Mouse (Mus musculus): Measurements from ENCODE around the gene Cdk14. TPM values are rescaled to one million over a fixed set of nuclear protein-coding genes. Genes with fewer than 3 reads are reported as not detected.

The Cdk14 gene
- polyA plus RNA-seq, 1 experiment from 2014 or later, result 21.8 TPM

DNA sequence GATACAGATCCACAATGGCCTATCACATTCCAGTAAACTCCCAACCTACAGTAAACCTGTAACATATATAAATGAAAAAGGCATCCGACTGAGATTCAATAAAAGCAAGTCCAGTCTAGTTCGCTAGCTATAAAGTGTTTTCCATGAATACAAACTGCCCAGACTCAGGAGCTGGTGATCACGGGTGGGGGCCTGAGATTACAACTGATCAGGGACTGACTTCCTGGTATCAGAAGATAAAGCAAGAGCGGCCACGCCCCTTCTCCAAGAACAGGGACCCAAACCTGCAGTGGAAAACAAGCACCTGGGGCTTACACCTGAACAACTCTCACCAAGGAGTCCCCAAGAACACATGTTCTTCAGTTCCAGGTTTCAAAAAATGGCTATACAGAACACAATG is 137.7 kb downstream of the Cdk14 start:
- H3K4me3 ChIP-seq (ENCODE audit: control insufficient read depth in 1 of 2, insufficient read depth in 1 of 2, low read depth in 1 of 2, low read length in 2 of 2), result no peak overlapping the region
- H3K36me3 ChIP-seq (ENCODE audit: control insufficient read depth, insufficient read depth, low read length), result no peaks in the 10 kb centered on the region
- ATAC-seq (ENCODE audit: insufficient number of reproducible peaks, insufficient read depth, low FRiP score, low read depth), result no peak

GRCm38 (mm10) chr5:5275321-5275720 is 144.8 kb downstream of the Cdk14 start:
- H3K27ac ChIP-seq (replicated peaks in 1 of 2; ENCODE audit: control insufficient read depth in 1 of 2, insufficient read depth in 1 of 2, low read depth in 2 of 2, low read length in 2 of 2), result no peak overlapping the region
- H3K9me3 ChIP-seq (ENCODE audit: control insufficient read depth, low read length), result no peaks in the 10 kb centered on the region
- no peak overlapping the region for H3K4me3 ChIP-seq (ENCODE audit: control insufficient read depth in 1 of 2, insufficient read depth in 1 of 2, low read depth in 1 of 2, low read length in 2 of 2)
- H3K4me2 ChIP-seq (ENCODE audit: low read length), result no peak overlapping the region
- no peak overlapping the region for H3K9ac ChIP-seq (ENCODE audit: low read length)
- no peaks in the 10 kb centered on the region for H3K36me3 ChIP-seq (ENCODE audit: control insufficient read depth, insufficient read depth, low read length)
- peaks cover 2 to 5% of the 10 kb centered on the region in 2 experiments; a peak in 2 of 4 replicates for H3K4me1 ChIP-seq (ENCODE audit: control insufficient read depth in 2 of 2, insufficient read depth in 2 of 2, low read length in 2 of 2)
- WGBS, result 61% methylated on average over 2 of the region's 2 CpGs
- no peak for ATAC-seq (ENCODE audit: insufficient number of reproducible peaks, insufficient read depth, low FRiP score, low read depth)
- H3K27me3 ChIP-seq (ENCODE audit: control insufficient read depth, insufficient read depth, low read length), result no peaks in the 10 kb centered on the region

More for the DNA sequence above, 137.7 kb downstream of the Cdk14 start:
- H3K27me3 ChIP-seq (ENCODE audit: control insufficient read depth, insufficient read depth, low read length), result no peaks in the 10 kb centered on the region
- H3K27ac ChIP-seq (replicated peaks in 1 of 2; ENCODE audit: control insufficient read depth in 1 of 2, insufficient read depth in 1 of 2, low read depth in 2 of 2, low read length in 2 of 2), result no peak overlapping the region
- H3K4me2 ChIP-seq (ENCODE audit: low read length), result no peak overlapping the region
- peaks cover 4 to 8% of the 10 kb centered on the region in 2 experiments; a peak in 2 of 4 replicates for H3K4me1 ChIP-seq (ENCODE audit: control insufficient read depth in 2 of 2, insufficient read depth in 2 of 2, low read length in 2 of 2)
- no peaks in the 10 kb centered on the region for H3K9me3 ChIP-seq (ENCODE audit: control insufficient read depth, low read length)
- 87% methylated on average over 5 of the region's 5 CpGs for WGBS
- no peak overlapping the region for H3K9ac ChIP-seq (ENCODE audit: low read length)

GRCm38 (mm10) chr5:5274318-5274717 is 145.8 kb downstream of the Cdk14 start:
- no peak for ATAC-seq (ENCODE audit: insufficient number of reproducible peaks, insufficient read depth, low FRiP score, low read depth)
- Histone ChIP-seq H3K4me3 (ENCODE audit: control insufficient read depth in 1 of 2, insufficient read depth in 1 of 2, low read depth in 1 of 2, low read length in 2 of 2) (no peak overlapping the region), H3K9me3 (ENCODE audit: control insufficient read depth, low read length) (no peaks in the 10 kb centered on the region), H3K36me3 (ENCODE audit: control insufficient read depth, insufficient read depth, low read length) (no peaks in the 10 kb centered on the region), H3K27ac (replicated peaks in 1 of 2; ENCODE audit: control insufficient read depth in 1 of 2, insufficient read depth in 1 of 2, low read depth in 2 of 2, low read length in 2 of 2) (no peak overlapping the region), H3K4me2 (ENCODE audit: low read length) (no peak overlapping the region), H3K9ac (ENCODE audit: low read length) (no peak overlapping the region), H3K4me1 (ENCODE audit: control insufficient read depth in 2 of 2, insufficient read depth in 2 of 2, low read length in 2 of 2) (peaks cover 2 to 5% of the 10 kb centered on the region in 2 experiments; a peak in 2 of 4 replicates), H3K27me3 (ENCODE audit: control insufficient read depth, insufficient read depth, low read length) (no peaks in the 10 kb centered on the region)
- 51% methylated on average over 6 of the region's 6 CpGs for WGBS

GRCm38 (mm10) chr5:5266787-5267126 is 153.4 kb downstream of the Cdk14 start:
- ATAC-seq (ENCODE audit: insufficient number of reproducible peaks, insufficient read depth, low FRiP score, low read depth), result no peak
- no peak overlapping the region for H3K9ac ChIP-seq (ENCODE audit: low read length)
- WGBS, result 83% methylated on average over 3 of the region's 3 CpGs
- H3K9me3 ChIP-seq (ENCODE audit: control insufficient read depth, low read length), result no peaks in the 10 kb centered on the region
- H3K27ac ChIP-seq (replicated peaks in 1 of 2; ENCODE audit: control insufficient read depth in 1 of 2, insufficient read depth in 1 of 2, low read depth in 2 of 2, low read length in 2 of 2), result no peak overlapping the region
- H3K4me1 ChIP-seq (ENCODE audit: control insufficient read depth in 2 of 2, insufficient read depth in 2 of 2, low read length in 2 of 2), result peaks cover 3 to 13% of the 10 kb centered on the region in 2 experiments
- H3K4me2 ChIP-seq (ENCODE audit: low read length), result no peak overlapping the region
- no peak overlapping the region for H3K4me3 ChIP-seq (ENCODE audit: control insufficient read depth in 1 of 2, insufficient read depth in 1 of 2, low read depth in 1 of 2, low read length in 2 of 2)
- no peaks in the 10 kb centered on the region for H3K36me3 ChIP-seq (ENCODE audit: control insufficient read depth, insufficient read depth, low read length)
- no peaks in the 10 kb centered on the region for H3K27me3 ChIP-seq (ENCODE audit: control insufficient read depth, insufficient read depth, low read length)

- WGBS, result 40% methylated on average over 10 of the region's 10 CpGs
- H3K9me3 ChIP-seq (ENCODE audit: control insufficient read depth, low read length), result no peaks in the 10 kb centered on the region
- no peak overlapping the region for H3K27ac ChIP-seq (replicated peaks in 1 of 2; ENCODE audit: control insufficient read depth in 1 of 2, insufficient read depth in 1 of 2, low read depth in 2 of 2, low read length in 2 of 2)
- peaks cover 8 to 20% of the 10 kb centered on the region in 2 experiments for H3K4me1 ChIP-seq (ENCODE audit: control insufficient read depth in 2 of 2, insufficient read depth in 2 of 2, low read length in 2 of 2)
- no peak overlapping the region for H3K4me3 ChIP-seq (ENCODE audit: control insufficient read depth in 1 of 2, insufficient read depth in 1 of 2, low read depth in 1 of 2, low read length in 2 of 2)
- no peaks in the 10 kb centered on the region for H3K36me3 ChIP-seq (ENCODE audit: control insufficient read depth, insufficient read depth, low read length)
- no peak overlapping the region for H3K9ac ChIP-seq (ENCODE audit: low read length)
- no peaks in the 10 kb centered on the region for H3K27me3 ChIP-seq (ENCODE audit: control insufficient read depth, insufficient read depth, low read length)
- peak overlapping the region; percentile 34 for H3K4me2 ChIP-seq (ENCODE audit: low read length)
- ATAC-seq (ENCODE audit: insufficient number of reproducible peaks, insufficient read depth, low FRiP score, low read depth), result no peak
These were observed 154.0 kb downstream of the Cdk14 start for GRCm38 (mm10) chr5:5265861-5266786.

GRCm38 (mm10) chr5:5265401-5265841 is 154.7 kb downstream of the Cdk14 start:
- H3K27ac ChIP-seq (replicated peaks in 1 of 2; ENCODE audit: control insufficient read depth in 1 of 2, insufficient read depth in 1 of 2, low read depth in 2 of 2, low read length in 2 of 2), result no peak overlapping the region
- H3K4me3 ChIP-seq (ENCODE audit: control insufficient read depth in 1 of 2, insufficient read depth in 1 of 2, low read depth in 1 of 2, low read length in 2 of 2), result no peak overlapping the region
- H3K27me3 ChIP-seq (ENCODE audit: control insufficient read depth, insufficient read depth, low read length), result no peaks in the 10 kb centered on the region
- peak overlapping the region; percentile 34 for H3K4me2 ChIP-seq (ENCODE audit: low read length)
- no peak overlapping the region for H3K9ac ChIP-seq (ENCODE audit: low read length)
- no peaks in the 10 kb centered on the region for H3K36me3 ChIP-seq (ENCODE audit: control insufficient read depth, insufficient read depth, low read length)
- no peaks in the 10 kb centered on the region for H3K9me3 ChIP-seq (ENCODE audit: control insufficient read depth, low read length)
- no peak for ATAC-seq (ENCODE audit: insufficient number of reproducible peaks, insufficient read depth, low FRiP score, low read depth)
- peaks cover 10 to 27% of the 10 kb centered on the region in 2 experiments for H3K4me1 ChIP-seq (ENCODE audit: control insufficient read depth in 2 of 2, insufficient read depth in 2 of 2, low read length in 2 of 2)
- WGBS, result 20% methylated on average over 8 of the region's 8 CpGs

DNA sequence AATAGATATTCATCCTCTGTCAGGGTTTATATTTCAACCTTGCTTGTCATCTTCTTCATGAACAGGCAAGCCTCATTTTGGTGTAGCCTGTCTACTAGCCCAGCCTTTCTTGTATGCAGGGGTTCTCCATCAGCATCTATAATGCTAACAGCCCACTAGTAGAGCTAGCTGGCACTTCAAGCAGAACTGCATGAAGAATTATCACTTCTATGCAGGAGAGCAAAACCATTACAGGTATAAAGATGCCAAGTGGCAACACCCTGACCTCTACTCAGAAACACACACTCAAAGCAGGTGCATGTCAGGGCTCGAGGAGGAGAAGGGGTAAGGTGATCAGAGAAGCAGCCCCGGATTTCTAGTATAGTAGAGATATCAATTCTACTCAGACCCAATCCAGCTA is 155.4 kb downstream of the Cdk14 start:
- Histone ChIP-seq H3K27me3 (ENCODE audit: control insufficient read depth, insufficient read depth, low read length) (no peaks in the 10 kb centered on the region), H3K4me3 (ENCODE audit: control insufficient read depth in 1 of 2, insufficient read depth in 1 of 2, low read depth in 1 of 2, low read length in 2 of 2) (no peak overlapping the region), H3K27ac (replicated peaks in 1 of 2; ENCODE audit: control insufficient read depth in 1 of 2, insufficient read depth in 1 of 2, low read depth in 2 of 2, low read length in 2 of 2) (no peak overlapping the region), H3K9me3 (ENCODE audit: control insufficient read depth, low read length) (no peaks in the 10 kb centered on the region), H3K4me1 (ENCODE audit: control insufficient read depth in 2 of 2, insufficient read depth in 2 of 2, low read length in 2 of 2) (peaks cover 11 to 32% of the 10 kb centered on the region in 2 experiments), H3K9ac (ENCODE audit: low read length) (no peak overlapping the region), H3K36me3 (ENCODE audit: control insufficient read depth, insufficient read depth, low read length) (no peaks in the 10 kb centered on the region), H3K4me2 (ENCODE audit: low read length) (0 out of 2 replicates have a peak overlapping the region, but pooled peaks have one; percentile 34)
- no peak for ATAC-seq (ENCODE audit: insufficient number of reproducible peaks, insufficient read depth, low FRiP score, low read depth)
- WGBS, result 80% methylated on average over 2 of the region's 2 CpGs

All from heart, embryonic 14.5 days (tissue).